9 mouse cellular contexts compared by ENCODE assay signal in genomic region chr12:34451198-34451597, GRCm38 (mm10).
DNase-seq lines count a peak whose midpoint lies in the region; ATAC-seq and TF ChIP-seq lines count a peak whose summit lies in the region.
"Had no signal": no experiment of that assay in that cellular context is flagged by ENCODE, and none has a peak within 500 bp of the region (broad histone marks: within the 10 kb centered on the region; RNA-seq: fewer than 3 reads in every experiment).

No protein-coding gene starts in this region.

- 60% methylated on average over 2 of the region's 2 CpGs for WGBS in intestine, postnatal 0 days
- WGBS in intestine, embryonic 16.5 days = 57% methylated on average over 2 of the region's 2 CpGs
- 57% methylated on average over 2 of the region's 2 CpGs for WGBS in hindbrain, embryonic 16.5 days

- H3K4me3 ChIP-seq in intestine, postnatal 0 days (ENCODE audit: low read depth, low read length) = no peak overlapping the region
- no peak overlapping the region for H3K4me3 ChIP-seq in intestine, embryonic 16.5 days (ENCODE audit: low read length)
- H3K4me3 ChIP-seq in hindbrain, embryonic 16.5 days (ENCODE audit: low read length) = no peak overlapping the region

- TF ChIP-seq CTCF in intestine, postnatal 0 days (IDR thresholded peaks at IDR 0.05; ENCODE audit: low read depth) = peak; percentile 53

- no peak overlapping the region for H3K27ac ChIP-seq in intestine, postnatal 0 days (ENCODE audit: low read depth, low read length)
- H3K27ac ChIP-seq in intestine, embryonic 16.5 days (ENCODE audit: low read length) = no peak overlapping the region
- H3K27ac ChIP-seq in hindbrain, embryonic 16.5 days (ENCODE audit: low read depth, low read length) = no peak overlapping the region
- H3K27ac ChIP-seq: macrophage had no signal

- H3K27me3 ChIP-seq in intestine, postnatal 0 days (replicated peaks; ENCODE audit: control insufficient read depth, insufficient read depth, low read length) = no peaks in the 10 kb centered on the region
- no peaks in the 10 kb centered on the region for H3K27me3 ChIP-seq in intestine, embryonic 16.5 days (replicated peaks; ENCODE audit: control insufficient read depth, insufficient read depth, low read length)
- H3K27me3 ChIP-seq in splenic B cell, adult 2 months (ENCODE audit: control insufficient read depth, insufficient read depth, low read length, poor library complexity, severe bottlenecking) = no peaks in the 10 kb centered on the region
- H3K27me3 ChIP-seq in hindbrain, embryonic 16.5 days (replicated peaks; ENCODE audit: control insufficient read depth, insufficient read depth, low read length) = no peaks in the 10 kb centered on the region

- no peaks in the 10 kb centered on the region for H3K4me1 ChIP-seq in intestine, postnatal 0 days (replicated peaks; ENCODE audit: control insufficient read depth, insufficient read depth, low read length)
- H3K4me1 ChIP-seq in intestine, embryonic 16.5 days (ENCODE audit: control insufficient read depth, insufficient read depth, low read length) = no peaks in the 10 kb centered on the region
- no peaks in the 10 kb centered on the region for H3K4me1 ChIP-seq in hindbrain, embryonic 16.5 days (ENCODE audit: control insufficient read depth, insufficient read depth, low read depth, low read length)

- no peak overlapping the region for H3K9ac ChIP-seq in intestine, postnatal 0 days (ENCODE audit: low read depth, low read length)
- no peak overlapping the region for H3K9ac ChIP-seq in intestine, embryonic 16.5 days (ENCODE audit: low read depth, low read length)
- H3K9ac ChIP-seq in hindbrain, embryonic 16.5 days (ENCODE audit: low read depth, low read length) = no peak overlapping the region

- ATAC-seq in intestine, postnatal 0 days = no peak
- ATAC-seq in intestine, embryonic 16.5 days = no peak
- ATAC-seq in hindbrain, embryonic 16.5 days = no peak

- H3K4me2 ChIP-seq in intestine, postnatal 0 days (replicated peaks; ENCODE audit: low read depth) = no peak overlapping the region
- H3K4me2 ChIP-seq in intestine, embryonic 16.5 days (ENCODE audit: low read depth, low read length) = no peak overlapping the region
- no peak overlapping the region for H3K4me2 ChIP-seq in hindbrain, embryonic 16.5 days (ENCODE audit: low read length)

- H3K9me3 ChIP-seq in intestine, postnatal 0 days (ENCODE audit: control insufficient read depth) = no peaks in the 10 kb centered on the region
- no peaks in the 10 kb centered on the region for H3K9me3 ChIP-seq in intestine, embryonic 16.5 days (ENCODE audit: control insufficient read depth, low read length)
- H3K9me3 ChIP-seq in hindbrain, embryonic 16.5 days (ENCODE audit: control insufficient read depth, low read length) = no peaks in the 10 kb centered on the region

- DNase-seq in thymus, postnatal 0 days (ENCODE audit: low spot score) = peak; percentile 3
- DNase-seq in thymus, postnatal 10 days (ENCODE audit: low spot score in 2 of 2) = no peak
- DNase-seq in cerebellum, adult 9-10 months = peak; percentile 29
- peak; percentile 64 for DNase-seq in splenic B cell, adult 2 months (ENCODE audit: low read depth, low spot score)
- DNase-seq: adrenal gland, adult 2 months had no signal

- H3K36me3 ChIP-seq in intestine, postnatal 0 days (ENCODE audit: control insufficient read depth, insufficient read depth) = no peaks in the 10 kb centered on the region
- no peaks in the 10 kb centered on the region for H3K36me3 ChIP-seq in intestine, embryonic 16.5 days (ENCODE audit: control insufficient read depth, insufficient read depth, low read length)
- no peaks in the 10 kb centered on the region for H3K36me3 ChIP-seq in splenic B cell, adult 2 months (ENCODE audit: control insufficient read depth, insufficient read depth, low read length, poor library complexity, severe bottlenecking)
- no peaks in the 10 kb centered on the region for H3K36me3 ChIP-seq in hindbrain, embryonic 16.5 days (ENCODE audit: control insufficient read depth, insufficient read depth, low read length)

Comparison
In these comparisons a context has a peak if more than half of its experiments do, and no peak if none do; other contexts are left out.
1. DNase-seq: peak in thymus, postnatal 0 days (single experiment), cerebellum, adult 9-10 months (single experiment) and splenic B cell, adult 2 months (single experiment); none in thymus, postnatal 10 days (0 of 2).